Mouse (Mus musculus) thymus, adult 2 months (tissue): ENCODE measurements at regions not wholly inside any gene's neighbourhood (a gene's known extent, or its start where the extent isn't known, plus 50 kb on each side); places are given as distances from the start of the nearest gene placed in this dataset.

Experiments used
- CTCF ChIP-seq: fragments of 200-500 bp; IDR thresholded peaks from 2 replicates; pipeline ENCODE4 v1.5.1; 2012; ENCODE audit warnings: mild to moderate bottlenecking, control low read depth, low read length, moderate library complexity, borderline replicate concordance; ENCODE audit not compliant: control insufficient read depth, poor library complexity, insufficient read depth; ENCODE audit errors: extremely low read depth
- POLR2A ChIP-seq: fragments of 200-500 bp; IDR thresholded peaks from 2 replicates; pipeline ENCODE4 v1.6.1; 2012; ENCODE audit warnings: mild to moderate bottlenecking, low read length, control low read depth, moderate library complexity; ENCODE audit not compliant: control insufficient read depth, poor library complexity, insufficient read depth; ENCODE audit errors: extremely low read depth

DNA sequence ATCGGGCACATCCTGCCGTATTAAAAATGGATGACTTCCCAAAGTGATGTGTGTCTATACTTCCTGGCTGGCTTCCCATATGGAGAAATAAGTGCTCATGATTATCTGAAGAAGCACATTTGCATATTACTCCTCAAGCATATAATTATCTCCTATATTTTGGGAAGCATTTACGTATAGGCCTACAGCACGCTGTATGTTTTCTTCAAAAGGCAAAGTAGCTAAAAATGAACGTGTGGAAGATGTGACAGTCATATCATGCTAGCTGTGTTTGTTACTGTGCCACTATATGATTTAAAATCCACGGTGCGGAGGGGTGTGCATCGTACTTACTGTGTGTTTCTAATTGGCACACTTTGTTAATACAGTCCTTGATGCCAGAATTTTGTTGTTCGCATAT is 242.7 kb downstream of the Antxr2 start:
- no peak for TF ChIP-seq POLR2A
- no peak for TF ChIP-seq CTCF
